Mouse (Mus musculus) lung, postnatal 0 days (tissue): ENCODE data around the gene Tubb1. TPM values are rescaled to one million over a fixed set of nuclear protein-coding genes. Genes with fewer than 3 reads are reported as not detected.
A peak's percentile ranks its signal among the peaks of the same experiment; 100 is the strongest.

Source experiments
- ATAC-seq: fragments of 200-750 bp; cut with Nextera tagmentation; 2 replicates; pipeline ENCODE4 v1.8.0; 2017; ENCODE audit warnings: moderate library complexity
- DNase-seq: peaks from one replicate; pipeline ENCODE4 v3.0.0-alpha.2; 2016; ENCODE audit warnings: low spot score
- H3K27ac ChIP-seq: fragments of 300-500 bp; sonication (generic); 2 replicates; pipeline ENCODE4 v1.5.1; 2014; ENCODE audit warnings: antibody characterized with exemption, mild to moderate bottlenecking, low read length, mixed read lengths
- H3K27me3 ChIP-seq: fragments of 300-500 bp; sonication (generic); replicated peaks from 2 replicates; pipeline ENCODE4 v1.6.1; 2014; ENCODE audit warnings: low read length, mixed read lengths; ENCODE audit not compliant: insufficient read depth
- H3K36me3 ChIP-seq: fragments of 300-500 bp; sonication (generic); 2 replicates; pipeline ENCODE4 v1.6.1; 2014; ENCODE audit warnings: low read length, mixed read lengths; ENCODE audit not compliant: insufficient read depth
- H3K4me1 ChIP-seq: fragments of 300-500 bp; sonication (generic); 2 replicates; pipeline ENCODE4 v1.6.1; 2014; ENCODE audit warnings: antibody characterized with exemption, low read depth, low read length, mixed read lengths; ENCODE audit not compliant: insufficient read depth
- H3K4me2 ChIP-seq: fragments of 300-500 bp; sonication (generic); replicated peaks from 2 replicates; pipeline ENCODE4 v1.6.1; 2014; ENCODE audit warnings: low read depth, mild to moderate bottlenecking, low read length, moderate library complexity, mixed read lengths
- H3K4me3 ChIP-seq: fragments of 300-500 bp; sonication (generic); 2 replicates; pipeline ENCODE4 v1.5.1; 2014; ENCODE audit warnings: low read depth, low read length
- H3K9ac ChIP-seq: fragments of 300-500 bp; sonication (generic); replicated peaks from 2 replicates; pipeline ENCODE4 v1.6.1; 2014; ENCODE audit warnings: low read depth, mild to moderate bottlenecking
- H3K9me3 ChIP-seq: fragments of 300-500 bp; sonication (generic); 2 replicates; pipeline ENCODE4 v1.6.1; 2016; ENCODE audit warnings: low read length, mixed read lengths
- CTCF ChIP-seq: IDR thresholded peaks from 2 replicates; pipeline ENCODE4 v1.5.1; 2016; ENCODE audit warnings: antibody characterized with exemption, mild to moderate bottlenecking
- EP300 ChIP-seq: IDR thresholded peaks from 2 replicates; pipeline ENCODE4 v1.6.1; 2016; ENCODE audit warnings: antibody characterized with exemption, mild to moderate bottlenecking, control low read depth
- WGBS: fragments of 180-500 bp; shearing (Covaris S2); extraction: QIAGEN DNeasy Blood & Tissue Kit; methylation state at CpG from one replicate; pipeline ENCODE4 v1.1.7; 2014; 5-methylcytosine and 5-hydroxymethylcytosine counted together
- polyA plus RNA-seq: library from polyadenylated mRNA; unstranded; fragments of >200 nt; fragmentation: Nextera tagmentation; extraction: Ambion mirVana; gene quantifications from 2 replicates; pipeline ENCODE4 v1.2.1, GENCODE M21; 2015

The Tubb1 gene
- 10.5 and 11.3 TPM in 2 replicates for polyA plus RNA-seq

DNA sequence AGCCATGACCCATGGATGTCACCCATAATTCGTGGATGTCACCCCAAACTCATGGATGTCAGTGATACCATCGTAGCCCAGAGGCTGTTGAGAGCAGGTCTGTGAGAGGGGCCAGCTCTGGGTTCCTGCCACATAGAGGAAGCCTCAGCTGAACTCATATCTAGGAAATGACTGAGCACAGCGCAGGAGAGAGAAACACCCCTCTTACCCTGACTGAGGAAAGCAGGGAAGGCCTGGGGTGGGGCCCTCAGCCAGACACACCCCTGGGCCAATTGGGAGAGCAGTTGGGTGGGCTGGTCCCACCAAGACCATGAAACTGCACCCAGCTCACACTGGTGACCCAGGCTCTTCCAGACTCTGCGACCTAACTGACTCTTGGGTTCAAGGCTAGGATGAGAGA is at the start of gene Tubb1:
Tubb1 (plus strand) TSS at position 343 of the 400 bp plus-strand sequence.
- no peak within 1 kb of the TSS for H3K9ac ChIP-seq
- no peak for TF ChIP-seq EP300
- no peak for TF ChIP-seq CTCF
- no peaks in the 10 kb centered on the region for H3K4me1 ChIP-seq
- DNase-seq (no peak), ATAC-seq (no peak)
- H3K27me3 ChIP-seq: no peaks in the 10 kb centered on the region
- no peaks in the 10 kb centered on the region for H3K9me3 ChIP-seq
- no peak within 1 kb of the TSS for H3K4me2 ChIP-seq
- WGBS: 74% methylated on average over 4 of the region's 4 CpGs
- no peak within 1 kb of the TSS for H3K4me3 ChIP-seq
- H3K36me3 ChIP-seq: no peaks in the 10 kb centered on the region
- no peak within 1 kb of the TSS for H3K27ac ChIP-seq

- Histone ChIP-seq H3K27ac (no peak overlapping the region), H3K4me1 (no peaks in the 10 kb centered on the region), H3K4me3 (no peak overlapping the region), H3K4me2 (no peak overlapping the region), H3K27me3 (no peaks in the 10 kb centered on the region), H3K36me3 (no peaks in the 10 kb centered on the region), H3K9me3 (no peaks in the 10 kb centered on the region), H3K9ac (no peak overlapping the region)
- DNase-seq (no peak), ATAC-seq (no peak)
- no peak for TF ChIP-seq EP300
- no peak for TF ChIP-seq CTCF
- 38% methylated on average over 2 of the region's 2 CpGs for WGBS
Observed at GRCm38 (mm10) chr2:174410222-174410621, 40.3 kb upstream of the Tubb1 start.

- Histone ChIP-seq H3K9me3 (no peaks in the 10 kb centered on the region), H3K9ac (no peak overlapping the region), H3K4me3 (no peak overlapping the region), H3K4me2 (no peak overlapping the region), H3K27ac (no peak overlapping the region), H3K36me3 (no peaks in the 10 kb centered on the region), H3K27me3 (no peaks in the 10 kb centered on the region), H3K4me1 (peaks cover 8% of the 10 kb centered on the region; the same call in 1 of the 2 replicates)
- ATAC-seq (no peak), DNase-seq (no peak)
- WGBS: 64% methylated on average over 7 of the region's 7 CpGs
- no peak for TF ChIP-seq CTCF
- no peak for TF ChIP-seq EP300
Observed at GRCm38 (mm10) chr2:174413127-174413526, 37.4 kb upstream of the Tubb1 start.

- no peak for TF ChIP-seq CTCF
- no peak for TF ChIP-seq EP300
- no peak overlapping the region; the same call in 1 of the 2 replicates for H3K4me2 ChIP-seq
- H3K9me3 ChIP-seq: no peaks in the 10 kb centered on the region
- H3K27me3 ChIP-seq: no peaks in the 10 kb centered on the region
- no peak for ATAC-seq
- peaks cover 8% of the 10 kb centered on the region; the same call in 1 of the 2 replicates for H3K4me1 ChIP-seq
- peak overlapping the region; percentile 91 for H3K4me3 ChIP-seq
- WGBS: 37% methylated on average over 18 of the region's 18 CpGs
- H3K27ac ChIP-seq: no peak overlapping the region
- H3K36me3 ChIP-seq: no peaks in the 10 kb centered on the region
- no peak for DNase-seq
- no peak overlapping the region for H3K9ac ChIP-seq
Observed at GRCm38 (mm10) chr2:174415001-174415730, 35.3 kb upstream of the Tubb1 start.

DNA sequence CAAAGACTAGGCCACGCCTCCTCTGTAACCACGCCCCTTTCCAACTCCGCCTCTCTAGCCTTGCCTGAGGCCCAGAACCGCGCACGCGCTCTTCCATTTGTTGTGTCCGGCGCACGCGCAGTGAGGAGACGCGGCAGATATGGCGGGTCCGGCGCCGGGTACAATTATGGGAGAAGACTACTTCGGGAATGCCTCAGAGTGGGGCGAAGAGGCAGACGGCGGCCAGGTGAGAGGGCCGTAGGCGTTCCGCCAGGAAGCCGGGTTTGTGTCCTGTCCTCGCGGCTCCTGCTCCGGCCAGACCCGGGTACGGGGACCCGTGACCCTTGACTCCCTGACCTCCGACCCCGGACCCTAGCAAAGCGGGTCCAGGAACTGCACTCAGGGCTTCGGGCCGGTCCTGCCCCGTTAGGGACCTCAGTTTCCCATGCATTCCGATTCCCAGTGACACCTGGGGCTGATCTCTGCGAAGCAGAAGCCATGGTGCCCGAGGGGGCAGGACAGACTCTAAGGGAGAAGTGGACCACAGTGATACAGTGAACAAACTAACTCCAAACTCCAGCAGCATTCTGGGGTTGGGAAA is 34.7 kb upstream of the Tubb1 start, which contains the start of gene Nelfcd:
Nelfcd (plus strand) TSS at position 74 of the 580 bp plus-strand sequence.
- H3K4me1 ChIP-seq: peaks cover 8% of the 10 kb centered on the region; the same call in 1 of the 2 replicates
- H3K27ac ChIP-seq: peak within 1 kb of the TSS; percentile 71; the same call in 1 of the 2 replicates
- DNase-seq: peak; percentile 99
- TF ChIP-seq CTCF: no peak
- TF ChIP-seq EP300: no peak
- WGBS: under 1% methylated on average over 38 of the region's 40 CpGs
- no peaks in the 10 kb centered on the region for H3K36me3 ChIP-seq
- H3K9me3 ChIP-seq: no peaks in the 10 kb centered on the region
- peak; percentile 94 for ATAC-seq
- peak within 1 kb of the TSS; percentile 76 for H3K9ac ChIP-seq
- peak within 1 kb of the TSS; percentile 88 for H3K4me2 ChIP-seq
- H3K27me3 ChIP-seq: no peaks in the 10 kb centered on the region
- peak within 1 kb of the TSS; percentile 91 for H3K4me3 ChIP-seq

DNA sequence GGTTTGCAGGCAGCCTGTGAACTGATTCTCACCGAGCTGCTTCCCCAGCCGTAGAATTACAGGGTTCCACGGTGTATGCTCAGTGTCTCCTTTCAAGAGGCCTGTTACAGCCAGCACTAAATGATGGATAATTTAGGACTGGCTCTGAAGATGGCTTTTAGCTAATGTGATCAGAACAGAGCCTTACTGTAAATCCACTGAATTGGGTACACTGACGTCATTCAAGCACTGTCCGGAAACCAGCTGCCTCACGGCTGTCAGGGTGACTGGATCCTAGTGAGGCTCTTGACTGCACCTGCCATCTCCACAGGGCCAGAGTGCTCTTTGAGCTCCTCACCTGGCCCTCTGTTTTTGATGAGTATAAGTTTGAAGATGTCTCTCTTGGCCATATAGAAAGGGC is 29.4 kb upstream of the Tubb1 start:
- Histone ChIP-seq H3K27me3 (no peaks in the 10 kb centered on the region), H3K9ac (no peak overlapping the region), H3K27ac (no peak overlapping the region), H3K9me3 (no peaks in the 10 kb centered on the region), H3K4me2 (no peak overlapping the region), H3K4me1 (peaks cover 6% of the 10 kb centered on the region; the same call in 1 of the 2 replicates), H3K36me3 (peaks cover 25% of the 10 kb centered on the region; the same call in 1 of the 2 replicates), H3K4me3 (no peak overlapping the region)
- TF ChIP-seq CTCF (no peak), EP300 (no peak)
- DNase-seq: no peak
- ATAC-seq: no peak
- 75% methylated on average over 6 of the region's 6 CpGs for WGBS
